Mouse (Mus musculus): ENCODE data around the gene Gm21190.
"Not testable (repeated sequence)": the region's sequence is repeated elsewhere in the genome, so short reads cannot be mapped to it uniquely, and the experiment has no call there.

The Gm21190 gene

DNA sequence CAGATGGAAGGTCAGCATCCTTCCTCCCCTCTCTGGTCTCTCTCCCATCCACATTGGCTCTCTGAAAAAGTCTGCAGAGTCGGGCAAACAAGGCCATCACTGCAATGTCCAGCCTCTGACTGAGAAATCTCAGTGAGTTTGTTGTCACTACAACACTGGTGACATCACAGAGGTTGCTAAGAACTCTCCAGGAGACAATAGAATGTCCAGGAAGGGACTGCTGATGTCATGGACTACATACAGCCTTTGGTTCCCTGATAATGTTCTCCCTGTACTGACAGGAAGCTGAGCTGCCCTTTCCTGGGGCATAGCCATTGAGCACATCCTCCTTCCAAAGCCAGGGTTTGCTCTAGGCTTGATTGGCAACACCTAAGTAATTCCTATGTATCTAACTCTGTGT lies at the start of gene Gm21190:
TSS of gene Gm21190 (minus strand) at position 101 of the 400 bp plus-strand sequence.
- DNase-seq, result not testable (repeated sequence)

- not testable (repeated sequence) for DNase-seq
Observed at GRCm38 (mm10) chr5:15577033-15577432, 48.0 kb upstream of the Gm21190 start, which contains the start of gene Gm21083. Gene Gm21083, plus strand, starts transcription at chr5:15577333.

DNA sequence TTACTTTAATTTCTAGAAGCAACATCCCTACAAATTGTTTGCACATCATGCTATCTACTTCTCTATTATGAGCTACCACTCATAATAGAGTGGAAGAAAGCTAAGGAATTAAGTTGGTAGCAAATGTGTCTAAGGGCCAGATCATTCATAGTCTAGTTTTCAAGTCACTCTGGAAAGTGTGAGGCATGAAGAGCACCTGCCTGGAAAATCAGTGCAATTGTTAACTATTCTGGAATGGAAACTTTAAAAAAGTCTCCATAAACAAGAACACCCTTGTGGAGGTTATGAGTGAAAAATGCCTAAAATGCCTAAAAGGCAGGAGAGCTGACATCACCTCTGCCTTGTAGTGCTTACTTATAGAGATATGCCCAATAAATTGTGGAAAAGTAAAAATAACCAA lies 44.7 kb upstream of the Gm21190 start:
- DNase-seq, result not testable (repeated sequence)

GRCm38 (mm10) chr5:15561425-15562264 lies 32.6 kb upstream of the Gm21190 start:
- not testable (repeated sequence) for DNase-seq

DNA sequence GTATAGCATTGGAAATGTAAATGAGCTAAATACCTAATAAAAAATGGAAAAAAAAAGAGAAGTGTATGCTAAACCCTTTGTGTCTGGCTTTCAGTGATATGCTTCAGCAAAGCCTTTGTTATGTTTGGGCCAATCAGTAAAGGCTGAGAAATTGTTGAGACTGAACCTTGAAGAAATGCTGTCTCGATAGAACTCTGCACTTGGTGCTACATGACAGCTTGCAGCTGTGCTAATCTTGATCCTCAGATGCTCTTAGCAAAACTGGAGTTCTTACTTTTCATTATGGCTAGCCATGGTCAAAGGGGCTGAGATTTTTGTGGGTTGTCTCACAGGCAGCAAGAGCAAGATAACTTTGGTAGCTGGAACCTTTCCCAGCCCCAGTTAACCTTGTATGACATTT lies 29.6 kb upstream of the Gm21190 start:
- not testable (repeated sequence) for DNase-seq

- not testable (repeated sequence) for DNase-seq
Observed at GRCm38 (mm10) chr5:15549606-15550005, 20.6 kb upstream of the Gm21190 start.

GRCm38 (mm10) chr5:15549134-15549533 lies 20.1 kb upstream of the Gm21190 start:
- DNase-seq, result not testable (repeated sequence)

GRCm38 (mm10) chr5:15548642-15549041 lies 19.6 kb upstream of the Gm21190 start:
- DNase-seq, result not testable (repeated sequence)

- DNase-seq, result not testable (repeated sequence)
Observed at GRCm38 (mm10) chr5:15522470-15522869, 6.6 kb downstream of the Gm21190 start.

DNA sequence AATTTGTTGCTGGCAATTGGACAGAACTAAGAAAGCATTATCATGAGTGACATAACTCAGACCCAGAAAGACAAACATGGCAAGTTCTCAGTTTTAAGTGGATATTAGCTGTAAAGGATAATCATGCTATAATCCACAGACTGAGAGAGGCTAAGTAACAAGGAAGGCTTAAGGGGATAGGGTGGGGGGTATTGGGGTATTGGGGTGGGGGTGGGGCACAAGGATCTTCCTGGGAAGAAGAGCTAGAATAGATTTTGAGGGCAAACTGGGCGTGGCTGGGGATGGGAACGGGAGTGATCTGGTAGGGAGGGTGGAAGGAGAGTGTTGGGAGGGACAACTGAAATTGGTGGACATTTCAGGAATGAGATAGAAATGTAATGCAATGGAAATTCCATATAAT lies 7.0 kb downstream of the Gm21190 start:
- DNase-seq, result not testable (repeated sequence)

- DNase-seq, result not testable (repeated sequence)
Observed at GRCm38 (mm10) chr5:15520418-15520817, 8.6 kb downstream of the Gm21190 start.

DNA sequence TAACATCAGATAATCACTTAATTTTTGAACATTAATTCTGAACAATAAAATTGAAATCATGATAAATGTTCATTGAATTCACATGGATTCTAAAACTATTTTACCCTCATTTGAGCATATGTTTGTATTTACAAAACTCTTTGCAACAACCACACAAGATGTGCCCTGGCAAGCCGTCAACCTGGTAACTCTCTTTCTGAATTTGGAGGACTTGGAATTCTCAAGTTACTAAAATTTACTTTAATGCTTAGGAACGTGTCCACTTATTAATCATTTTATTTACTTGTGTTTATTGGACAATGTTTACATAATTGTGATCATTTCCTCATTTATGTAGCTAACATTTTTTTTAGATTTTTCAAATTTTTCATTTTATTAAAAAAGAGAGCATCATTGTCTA lies 11.9 kb downstream of the Gm21190 start:
- not testable (repeated sequence) for DNase-seq

DNA sequence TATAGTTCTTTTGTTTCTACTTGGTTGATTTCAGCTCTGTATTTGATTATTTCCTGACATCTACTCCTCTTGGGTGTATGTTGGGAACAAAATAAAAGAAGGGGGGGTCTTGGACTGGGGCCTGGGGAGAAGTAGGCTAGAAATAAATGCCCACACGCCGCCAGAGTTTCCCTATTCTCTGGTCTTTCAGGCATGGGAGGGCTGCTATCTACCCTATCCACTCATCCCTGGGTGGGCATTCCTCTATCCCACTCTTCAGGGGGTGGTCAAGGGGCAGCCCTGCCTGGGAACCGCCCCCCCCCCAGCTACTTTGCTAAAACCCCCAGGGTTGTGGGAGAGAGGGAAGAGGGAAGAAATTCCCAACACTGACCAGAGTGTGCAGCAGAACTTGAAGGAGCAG lies 16.8 kb downstream of the Gm21190 start:
- DNase-seq, result not testable (repeated sequence)

GRCm38 (mm10) chr5:15509911-15510310 lies 19.1 kb downstream of the Gm21190 start:
- DNase-seq, result not testable (repeated sequence)

DNA sequence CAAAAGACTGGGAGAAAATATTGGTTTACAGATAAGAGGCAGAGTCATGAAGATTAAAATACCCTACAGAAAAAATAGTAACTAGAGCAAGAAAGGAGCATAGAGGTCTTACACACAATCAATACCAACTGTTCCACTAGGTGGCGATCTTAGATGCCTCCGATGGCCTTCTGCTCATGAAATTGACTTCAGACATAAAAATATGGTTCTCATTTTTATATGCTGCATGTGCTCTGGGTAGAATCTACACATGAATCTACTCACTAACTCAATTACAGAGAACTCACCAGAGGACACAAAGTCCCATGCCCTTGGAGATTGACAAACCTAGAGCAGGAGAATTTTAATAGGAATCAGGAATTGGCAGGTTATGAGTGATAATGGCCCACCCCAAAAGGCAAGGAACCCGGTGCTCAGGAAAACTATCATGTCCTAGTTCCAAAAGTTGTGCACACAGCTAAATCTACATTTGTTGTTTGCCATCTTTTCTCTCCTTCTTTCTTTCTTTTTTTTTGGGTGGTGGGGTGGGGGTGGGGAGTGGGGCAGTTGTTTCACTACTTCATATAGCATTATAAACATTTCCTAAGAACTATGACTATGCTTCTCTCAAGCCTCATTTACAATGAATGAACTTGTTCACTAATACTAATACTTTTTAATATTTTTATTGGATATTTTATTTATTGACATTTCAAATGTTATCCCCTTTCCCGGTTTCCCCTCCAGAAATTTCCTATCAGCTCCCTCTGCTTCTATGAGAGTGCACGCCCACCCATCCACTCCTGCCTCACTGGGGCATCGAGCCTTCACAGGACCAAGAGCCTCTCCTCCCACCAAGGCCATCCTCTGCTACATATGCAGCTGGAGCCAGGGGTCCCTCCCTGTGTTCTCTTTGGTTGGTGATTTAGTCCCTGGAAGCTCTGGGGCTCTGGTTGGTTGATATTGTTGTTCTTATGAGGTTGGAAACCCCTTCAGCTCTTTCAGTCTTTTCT lies 20.3 kb downstream of the Gm21190 start:
- not testable (repeated sequence) for DNase-seq

DNA sequence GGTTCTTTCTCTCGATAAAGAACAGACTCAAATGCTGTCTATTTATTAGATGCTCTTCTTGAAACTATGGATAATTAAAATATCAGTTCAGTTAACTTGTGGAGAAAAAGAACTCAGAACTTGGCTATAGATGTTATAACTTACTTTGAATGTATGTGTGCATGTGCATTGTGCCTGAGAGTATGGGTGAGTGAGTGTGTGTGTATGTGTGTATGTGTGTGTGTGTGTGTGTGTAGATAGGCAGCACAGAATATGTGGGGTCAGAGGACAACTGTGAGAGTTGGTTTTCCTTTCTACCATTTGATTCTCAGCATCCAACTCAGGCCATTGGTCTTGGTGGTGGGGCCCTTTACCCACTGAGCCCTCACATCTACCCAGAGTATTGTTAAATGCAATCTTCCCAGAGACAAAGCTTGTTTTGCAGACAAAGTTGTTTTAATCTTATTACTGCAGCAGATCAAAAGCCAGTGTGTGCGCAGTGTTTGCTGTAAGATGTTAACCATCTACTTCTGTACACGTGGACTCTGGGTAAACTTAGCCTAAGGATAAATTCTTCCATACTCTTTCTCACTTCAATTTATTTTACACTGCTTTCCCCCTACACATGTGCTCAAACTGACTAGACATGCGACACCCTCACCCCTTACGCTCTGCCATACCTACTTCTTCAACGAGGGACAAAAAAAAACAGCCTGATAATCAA lies 21.1 kb downstream of the Gm21190 start:
- DNase-seq, result not testable (repeated sequence)

DNA sequence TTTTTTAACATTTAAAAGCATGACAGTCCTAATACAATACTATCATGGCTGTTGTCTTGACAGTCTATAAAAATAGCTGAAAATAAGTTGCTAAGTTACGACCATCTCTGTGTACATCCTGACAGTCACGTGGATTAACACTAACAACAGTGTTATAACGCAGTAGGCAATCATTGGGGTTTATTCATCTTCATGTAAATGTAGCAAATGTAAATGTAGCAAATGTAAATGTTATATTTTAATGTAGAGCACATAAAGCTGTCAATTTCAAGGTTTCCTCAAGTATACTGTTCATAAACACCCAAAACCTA lies 21.8 kb downstream of the Gm21190 start:
- no peak for DNase-seq

- no peak for DNase-seq
Observed at GRCm38 (mm10) chr5:15506575-15507308, 22.3 kb downstream of the Gm21190 start.

- DNase-seq, result peak; percentile 9
Observed at GRCm38 (mm10) chr5:15498774-15499400, 30.1 kb downstream of the Gm21190 start.

- not testable (repeated sequence) for DNase-seq
Observed at GRCm38 (mm10) chr5:15498350-15498749, 30.7 kb downstream of the Gm21190 start.

DNA sequence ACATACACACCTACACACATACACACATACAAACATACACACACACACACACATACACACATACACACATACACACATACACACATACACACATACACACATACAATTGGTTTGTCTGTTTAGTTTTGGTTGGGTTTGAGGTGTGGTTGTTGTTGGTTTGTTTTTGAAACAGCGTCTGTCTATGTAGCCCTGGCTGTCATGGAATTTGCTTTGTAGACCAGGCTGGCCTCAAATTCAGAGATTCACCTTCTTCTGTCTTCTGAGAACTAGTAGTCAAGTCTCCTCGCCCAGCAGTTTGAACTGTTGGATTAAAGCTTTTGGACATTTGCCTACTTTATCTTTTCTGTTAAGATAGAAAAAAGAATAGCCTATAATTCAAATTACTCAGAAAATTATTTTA lies 38.1 kb downstream of the Gm21190 start:
- DNase-seq, result not testable (repeated sequence)
